Mouse (Mus musculus): ENCODE results near the gene Gigyf2. TPM values are rescaled to one million over a fixed set of nuclear protein-coding genes. Genes with fewer than 3 reads are reported as not detected.

Gene Gigyf2
- total RNA-seq, 2 experiments from 2014 or later = 43.3 to 46.4 TPM

Other genes starting within 250 kb of the Gigyf2 start
- gene Alppl2, start 237.1 kb upstream of the Gigyf2 start, total RNA-seq (2021) = not detected
- gene Alpi, start 225.4 kb upstream of the Gigyf2 start, total RNA-seq (2021) = not detected
- gene Akp3, start 202.0 kb upstream of the Gigyf2 start, total RNA-seq (2021) = not detected
- gene Ecel1, start 170.5 kb upstream of the Gigyf2 start, total RNA-seq (2021) = not detected
- gene Prss56, start 143.7 kb upstream of the Gigyf2 start, total RNA-seq (2021) = not detected
- gene Chrnd, start 136.4 kb upstream of the Gigyf2 start, total RNA-seq (2021) = not detected
- not detected for gene Chrng, start 122.3 kb upstream of the Gigyf2 start, total RNA-seq (2021)
- 10 to 100 TPM; 42.9 to 50.8 TPM for gene Eif4e2, start 113.1 kb upstream of the Gigyf2 start, total RNA-seq (2021)
- 1 to 10 TPM; 2.5 to 3.7 TPM for gene Efhd1, start 62.6 kb upstream of the Gigyf2 start, total RNA-seq (2021)
- gene Kcnj13, start 67.7 kb downstream of the Gigyf2 start, total RNA-seq (2021) = not detected
- gene Snorc, start 143.3 kb downstream of the Gigyf2 start, total RNA-seq (2021) = not detected
- not detected for gene Neu2, start 182.9 kb downstream of the Gigyf2 start, total RNA-seq (2021)
- gene Ngef, start 246.9 kb downstream of the Gigyf2 start, total RNA-seq (2021) = under 1 TPM; 0.14 to 0.22 TPM

Data from heart, postnatal 36 days (tissue).